Mouse (Mus musculus): ENCODE data around the gene Fbxo42.

The Fbxo42 gene

GRCm38 (mm10) chr4:141178500-141178899 is 30.8 kb downstream of the Fbxo42 start:
- no peak for DNase-seq

DNA sequence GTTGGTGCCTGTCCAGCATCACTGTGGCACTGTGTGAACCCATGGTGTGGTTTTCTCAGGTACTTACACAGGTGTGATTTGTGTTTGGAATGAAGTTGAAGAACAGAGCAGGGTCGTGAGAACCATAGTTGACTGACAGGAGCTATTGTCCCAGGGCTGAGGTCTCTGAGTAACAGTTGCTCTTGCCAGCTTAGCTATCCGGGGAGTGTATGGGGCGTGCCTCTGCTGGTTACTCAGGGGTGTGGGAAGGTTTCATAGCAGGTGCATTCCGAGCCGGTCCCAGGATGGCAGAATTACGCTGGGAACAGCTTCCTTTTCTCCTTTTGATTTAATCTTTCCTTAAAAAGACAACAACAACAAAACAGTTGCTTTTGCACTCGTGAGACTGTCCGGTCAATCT is 33.1 kb downstream of the Fbxo42 start:
- no peak for DNase-seq

- DNase-seq, result no peak
Observed at GRCm38 (mm10) chr4:141181981-141182380, 34.3 kb downstream of the Fbxo42 start.

- no peak for DNase-seq
Observed at GRCm38 (mm10) chr4:141183932-141184331, 36.2 kb downstream of the Fbxo42 start.

GRCm38 (mm10) chr4:141184426-141184825 is 36.7 kb downstream of the Fbxo42 start:
- DNase-seq, result no peak

GRCm38 (mm10) chr4:141186923-141187836 is 39.5 kb downstream of the Fbxo42 start:
- DNase-seq, result no peak

- DNase-seq, result no peak
Observed at GRCm38 (mm10) chr4:141191294-141191693, 43.6 kb downstream of the Fbxo42 start.

DNA sequence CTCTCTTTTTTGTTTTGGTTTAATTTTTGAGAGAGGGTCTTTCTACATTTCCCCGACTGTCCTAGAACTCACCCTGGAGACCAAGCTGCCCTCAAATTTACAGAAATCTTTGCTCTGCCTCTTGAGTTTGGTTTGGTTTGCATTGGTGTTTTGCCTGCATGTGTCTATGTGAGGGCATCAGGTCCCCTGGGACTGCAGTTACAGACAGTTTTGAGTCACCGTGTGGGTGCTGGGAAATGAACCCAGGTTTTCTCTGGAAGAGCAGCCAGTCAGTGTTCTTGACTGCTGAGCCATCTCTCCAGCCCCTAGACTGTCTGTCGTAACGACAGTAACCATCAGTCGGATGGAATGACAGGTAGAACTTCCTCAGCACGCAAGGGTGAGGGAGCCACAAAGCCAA is 46.8 kb downstream of the Fbxo42 start:
- no peak for DNase-seq

- DNase-seq, result no peak
Observed at GRCm38 (mm10) chr4:141196981-141197685, 49.4 kb downstream of the Fbxo42 start.

DNA sequence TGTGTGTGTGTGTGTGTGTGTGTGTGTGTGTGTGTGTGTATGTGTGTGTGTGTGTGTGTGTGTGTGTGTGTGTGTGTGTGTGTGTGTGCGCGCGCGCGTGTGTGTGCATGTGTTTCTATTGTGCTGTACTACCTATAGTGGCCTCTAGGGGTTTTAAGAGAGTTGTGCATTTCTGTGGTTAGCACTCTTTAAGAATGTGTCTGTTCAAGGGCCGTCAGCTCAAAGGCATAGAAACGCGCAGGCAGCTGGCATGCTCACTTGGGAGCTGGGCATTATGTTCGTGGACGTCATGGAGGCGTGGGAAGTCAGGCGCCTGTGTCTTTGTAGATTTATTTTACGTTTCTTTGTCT is 49.9 kb downstream of the Fbxo42 start:
- DNase-seq, result no peak

DNA sequence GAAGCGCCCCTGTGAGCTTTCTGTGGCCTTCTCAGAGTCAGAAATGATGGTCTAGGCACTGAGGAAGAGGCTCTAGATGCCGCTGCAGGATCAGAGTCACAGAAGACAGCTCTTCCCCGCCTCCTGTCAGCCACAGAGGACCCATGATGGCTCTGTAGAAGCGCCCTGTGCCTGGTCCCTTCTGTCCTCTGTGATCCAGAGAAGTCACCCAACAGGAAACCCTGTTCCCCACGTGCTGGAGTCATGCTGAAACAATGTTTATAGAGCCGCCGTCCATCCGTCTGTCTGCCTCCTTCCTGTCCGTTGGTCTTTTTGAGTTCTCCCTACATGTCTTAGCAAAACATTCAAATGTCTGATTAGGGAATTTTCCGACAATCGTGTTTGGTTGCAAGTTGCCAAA is 53.2 kb downstream of the Fbxo42 start:
- DNase-seq, result no peak

GRCm38 (mm10) chr4:141202192-141202591 is 54.5 kb downstream of the Fbxo42 start:
- DNase-seq, result no peak

GRCm38 (mm10) chr4:141204580-141205061 is 56.9 kb downstream of the Fbxo42 start:
- DNase-seq, result peak in 1 of 2 experiments; percentile 13

DNA sequence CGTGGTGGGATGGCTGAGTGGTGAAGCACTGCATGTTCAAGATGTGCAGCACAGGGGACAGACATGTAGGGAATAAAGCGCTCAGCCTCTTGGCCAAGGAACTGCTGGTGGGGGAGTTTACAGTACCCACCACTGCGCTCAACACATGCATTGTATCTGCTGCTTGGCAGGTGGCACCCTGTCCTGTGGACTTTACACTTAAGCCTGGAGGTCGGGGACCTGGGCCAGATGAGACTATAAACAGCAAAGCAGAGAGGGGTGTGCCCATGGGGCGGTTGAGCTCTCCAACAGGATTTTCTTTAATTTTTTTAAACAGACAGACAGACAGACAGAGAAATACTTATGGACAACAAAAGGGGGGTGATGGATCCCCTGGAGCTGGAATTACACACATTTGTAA is 59.4 kb downstream of the Fbxo42 start:
- DNase-seq, result no peak

- no peak for DNase-seq
Observed at GRCm38 (mm10) chr4:141210524-141211219, 63.0 kb downstream of the Fbxo42 start.

DNA sequence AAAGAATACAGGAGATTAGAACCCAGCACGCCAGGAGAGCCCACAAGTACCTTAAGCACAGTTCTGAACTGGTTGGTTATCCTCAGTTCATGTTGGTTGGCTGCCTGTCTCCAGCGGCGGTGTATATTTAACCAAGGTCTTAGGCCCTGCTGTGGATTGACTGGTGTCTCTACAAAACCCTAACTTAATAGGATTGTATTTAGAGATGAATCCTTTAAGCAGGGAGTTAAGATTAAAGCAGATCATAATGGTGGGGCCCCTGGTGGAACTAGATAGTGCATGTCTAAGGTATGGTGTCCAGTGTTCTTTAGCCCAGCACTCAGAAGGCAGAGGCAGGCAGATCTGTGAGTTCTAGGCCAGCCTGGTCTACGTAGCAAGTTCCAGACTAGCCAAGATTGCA is 63.9 kb downstream of the Fbxo42 start:
- DNase-seq, result no peak

- DNase-seq, result no peak
Observed at GRCm38 (mm10) chr4:141212892-141213291, 65.2 kb downstream of the Fbxo42 start.

GRCm38 (mm10) chr4:141213342-141213741 is 65.6 kb downstream of the Fbxo42 start:
- DNase-seq, result no peak

DNA sequence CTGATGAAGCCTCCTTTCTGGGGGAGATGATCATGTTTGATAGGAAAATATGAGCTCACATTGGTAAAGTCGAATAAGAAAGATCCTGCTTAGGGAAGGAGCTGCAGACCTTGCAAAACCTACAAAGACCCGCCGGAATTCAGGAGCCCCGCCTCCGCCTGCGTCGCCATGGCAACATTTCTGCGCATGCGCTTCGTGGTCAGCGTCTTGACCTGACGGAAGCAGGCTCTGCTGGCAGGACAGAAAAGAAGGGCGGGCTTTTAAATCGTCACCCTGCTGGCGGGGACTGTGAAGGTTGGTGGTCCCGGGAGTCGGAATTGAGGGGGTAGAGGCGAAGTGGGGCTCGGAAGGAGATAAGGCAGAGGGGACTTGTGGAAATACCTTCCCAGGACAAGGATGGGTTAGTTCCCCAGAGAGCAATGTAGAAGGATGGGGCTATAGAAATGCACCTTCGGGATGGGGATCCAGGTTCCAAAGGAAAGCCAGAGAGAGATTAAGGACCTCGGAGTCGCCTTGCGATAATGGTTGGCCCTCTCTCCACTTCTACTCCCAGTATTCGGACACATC is 66.1 kb downstream of the Fbxo42 start, which contains the start of gene Rsg1:
Gene Rsg1 (plus strand): TSS at position 187 of the 567 bp plus-strand sequence.
- DNase-seq, result peak; percentile 93 to 96

DNA sequence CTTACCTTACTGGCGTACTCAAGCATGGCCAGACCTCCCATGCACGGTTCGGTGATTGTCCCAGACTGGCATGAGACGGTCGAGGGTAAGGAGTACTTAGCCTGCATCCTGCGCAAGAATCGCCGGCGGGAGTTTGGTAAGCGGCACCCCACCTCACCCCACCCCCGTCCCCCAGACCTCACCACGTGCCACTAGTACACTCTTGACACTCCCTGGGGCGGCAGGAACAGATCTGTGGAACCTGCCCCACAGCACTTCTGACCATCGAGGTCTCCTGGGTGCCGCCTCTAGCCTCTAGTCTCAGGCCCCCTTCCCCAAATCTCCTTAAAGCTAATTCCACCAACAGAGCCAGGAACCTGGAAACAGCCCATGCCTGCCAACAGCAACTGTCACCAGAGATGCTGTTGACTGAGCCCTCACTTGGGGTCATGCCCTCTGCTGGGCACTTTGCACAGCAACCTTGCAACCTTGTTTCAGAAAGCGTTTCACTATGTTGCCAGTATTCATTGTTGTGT is 66.7 kb downstream of the Fbxo42 start:
- peak; percentile 39 to 60 for DNase-seq

DNA sequence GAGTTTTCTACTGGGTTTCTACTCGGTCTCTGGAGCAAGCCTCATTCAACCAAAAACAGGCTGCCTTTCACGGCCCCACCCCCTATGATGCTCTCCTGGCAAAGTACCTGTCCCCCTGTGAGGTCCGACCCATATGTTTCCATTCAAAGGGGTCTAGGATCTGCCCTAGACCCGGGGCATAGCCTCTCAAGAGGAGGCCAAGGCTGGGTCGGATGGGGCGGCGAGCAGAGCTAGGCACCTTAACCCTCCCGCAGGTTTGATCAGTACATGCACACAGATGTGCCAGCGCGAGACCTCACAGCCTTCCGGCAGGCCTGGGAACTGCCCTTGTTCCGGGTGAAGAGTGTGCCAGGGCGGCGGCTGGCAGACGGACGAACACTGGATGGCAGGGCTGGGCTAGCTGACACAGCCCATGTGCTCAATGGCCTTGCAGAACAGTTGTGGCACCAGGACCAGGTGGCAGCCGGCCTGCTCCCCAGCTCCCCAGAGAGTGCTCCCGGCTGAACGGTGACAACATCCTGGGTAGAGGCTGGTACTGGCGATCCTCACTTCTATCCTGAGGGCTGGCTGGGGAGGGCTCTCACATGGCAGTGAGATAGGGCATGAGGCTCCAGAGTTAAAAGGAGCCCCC is 72.0 kb downstream of the Fbxo42 start:
- DNase-seq, result no peak

DNA sequence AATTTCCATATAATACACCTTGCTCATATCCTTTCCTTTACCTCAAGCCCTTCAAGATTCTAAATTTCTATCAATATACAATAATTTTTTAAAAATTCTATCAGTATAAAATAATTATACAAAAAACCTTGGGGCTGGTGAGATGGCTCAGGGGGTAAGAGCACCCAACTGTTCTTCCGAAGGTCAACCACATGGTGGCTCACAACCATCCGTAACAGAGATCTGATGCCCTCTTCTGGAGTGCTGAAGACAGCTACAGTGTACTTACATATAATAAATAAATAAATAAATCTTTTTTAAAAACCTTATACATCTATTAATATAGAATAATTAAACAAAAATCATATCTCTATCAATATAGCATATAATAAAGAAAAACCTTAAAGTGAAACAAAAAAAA is 74.1 kb downstream of the Fbxo42 start:
- no peak for DNase-seq
